Mouse (Mus musculus) forebrain, embryonic 12.5 days (tissue): ENCODE results near the gene Helz. TPM values are rescaled to one million over a fixed set of nuclear protein-coding genes. Genes with fewer than 3 reads are reported as not detected.

Source experiments
- ATAC-seq: fragments of 200-750 bp; cut with Nextera tagmentation; 2 replicates; pipeline ENCODE4 v1.8.0; 2017; ENCODE audit warnings: moderate TSS enrichment; ENCODE audit not compliant: low FRiP score
- H3K27ac ChIP-seq: fragments of 300-500 bp; sonication (generic); 2 replicates; pipeline ENCODE4 v1.5.1; 2016; ENCODE audit warnings: mild to moderate bottlenecking
- H3K27me3 ChIP-seq: fragments of 300-500 bp; sonication (generic); 2 replicates; pipeline ENCODE4 v1.6.1; 2016; ENCODE audit warnings: mild to moderate bottlenecking
- H3K36me3 ChIP-seq: fragments of 300-500 bp; sonication (generic); replicated peaks from 2 replicates; pipeline ENCODE4 v1.6.1; 2016; ENCODE audit warnings: mild to moderate bottlenecking
- H3K4me1 ChIP-seq: fragments of 300-500 bp; sonication (generic); 2 replicates; pipeline ENCODE4 v1.6.1; 2016
- H3K4me2 ChIP-seq: fragments of 300-500 bp; sonication (generic); 2 replicates; pipeline ENCODE4 v1.6.1; 2016; ENCODE audit warnings: mild to moderate bottlenecking, moderate library complexity
- H3K4me3 ChIP-seq: fragments of 300-500 bp; sonication (generic); replicated peaks from 2 replicates; pipeline ENCODE4 v1.5.1; 2016; ENCODE audit warnings: mild to moderate bottlenecking
- H3K9ac ChIP-seq: fragments of 300-500 bp; sonication (generic); 2 replicates; pipeline ENCODE4 v1.6.1; 2016; ENCODE audit warnings: mild to moderate bottlenecking
- H3K9me3 ChIP-seq: fragments of 300-500 bp; sonication (generic); 2 replicates; pipeline ENCODE4 v1.6.1; 2016
- WGBS: fragments of 180-500 bp; shearing (Covaris S2); methylation state at CpG from one replicate; pipeline ENCODE4 v1.1.7; 2016; 5-methylcytosine and 5-hydroxymethylcytosine counted together
- microRNA-seq: library from miRNA; unstranded; fragments of <30 nt; microRNA quantifications from one replicate; pipeline ENCODE4, GENCODE M21; 2017
- polyA plus RNA-seq: library from polyadenylated mRNA; unstranded; fragments of >200 nt; fragmentation: Nextera tagmentation; extraction: Ambion mirVana; gene quantifications from 2 replicates; pipeline ENCODE4 v1.2.1, GENCODE M21; 2016

The Helz gene
- polyA plus RNA-seq, 1 experiment from 2014 or later = 21.1 TPM

DNA sequence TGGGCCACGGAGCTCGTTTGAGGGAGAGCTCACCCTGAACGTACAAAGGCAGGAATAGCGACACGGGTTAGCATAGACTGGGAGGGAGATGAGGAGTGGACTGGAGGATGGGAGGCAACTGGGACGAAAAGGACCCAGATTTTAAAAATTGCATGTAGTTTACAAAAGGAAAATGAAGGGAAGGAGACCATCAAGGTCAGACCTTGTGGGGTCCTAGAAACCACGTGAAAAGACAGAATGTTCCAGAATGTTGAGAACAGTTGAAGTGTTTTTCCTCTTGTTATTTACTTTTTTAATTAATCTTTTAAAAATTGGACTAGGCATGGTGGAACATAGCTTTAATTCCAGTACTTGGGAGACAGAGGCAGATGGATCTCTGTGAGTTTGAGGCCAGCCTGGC is 173.3 kb downstream of the Helz start:
- Histone ChIP-seq H3K4me3 (no peak overlapping the region), H3K36me3 (no peaks in the 10 kb centered on the region), H3K27ac (no peak overlapping the region), H3K9ac (no peak overlapping the region), H3K9me3 (no peaks in the 10 kb centered on the region), H3K4me2 (no peak overlapping the region), H3K27me3 (no peaks in the 10 kb centered on the region), H3K4me1 (no peaks in the 10 kb centered on the region)
- 79% methylated on average over 7 of the region's 7 CpGs for WGBS
- no peak for ATAC-seq

- no peak overlapping the region for H3K9ac ChIP-seq
- WGBS = 93% methylated on average over 8 of the region's 8 CpGs
- H3K4me1 ChIP-seq = no peaks in the 10 kb centered on the region
- H3K27ac ChIP-seq = no peak overlapping the region
- H3K27me3 ChIP-seq = no peaks in the 10 kb centered on the region
- no peaks in the 10 kb centered on the region for H3K36me3 ChIP-seq
- no peak overlapping the region for H3K4me2 ChIP-seq
- H3K9me3 ChIP-seq = no peaks in the 10 kb centered on the region
- no peak overlapping the region for H3K4me3 ChIP-seq
- no peak for ATAC-seq
These were observed 176.9 kb downstream of the Helz start for GRCm38 (mm10) chr11:107724603-107725002.

GRCm38 (mm10) chr11:107728073-107728863 is 180.5 kb downstream of the Helz start:
- 82% methylated on average over 13 of the region's 13 CpGs for WGBS
- no peak for ATAC-seq
- H3K27ac ChIP-seq = no peak overlapping the region
- peaks cover 13% of the 10 kb centered on the region for H3K36me3 ChIP-seq
- no peak overlapping the region for H3K4me3 ChIP-seq
- H3K4me1 ChIP-seq = no peaks in the 10 kb centered on the region
- no peaks in the 10 kb centered on the region for H3K9me3 ChIP-seq
- H3K9ac ChIP-seq = no peak overlapping the region
- no peaks in the 10 kb centered on the region for H3K27me3 ChIP-seq
- H3K4me2 ChIP-seq = no peak overlapping the region

GRCm38 (mm10) chr11:107729141-107729540 is 181.4 kb downstream of the Helz start:
- no peaks in the 10 kb centered on the region for H3K9me3 ChIP-seq
- H3K27me3 ChIP-seq = no peaks in the 10 kb centered on the region
- WGBS = 84% methylated on average over 7 of the region's 7 CpGs
- no peak overlapping the region for H3K9ac ChIP-seq
- no peak overlapping the region for H3K4me3 ChIP-seq
- H3K36me3 ChIP-seq = peaks cover 20% of the 10 kb centered on the region
- no peak overlapping the region for H3K27ac ChIP-seq
- H3K4me2 ChIP-seq = no peak overlapping the region
- no peaks in the 10 kb centered on the region for H3K4me1 ChIP-seq
- ATAC-seq = no peak

GRCm38 (mm10) chr11:107730940-107731339 is 183.2 kb downstream of the Helz start:
- Histone ChIP-seq H3K27ac (no peak overlapping the region), H3K4me1 (no peaks in the 10 kb centered on the region), H3K4me2 (no peak overlapping the region), H3K36me3 (peaks cover 38% of the 10 kb centered on the region), H3K9ac (no peak overlapping the region), H3K27me3 (no peaks in the 10 kb centered on the region), H3K9me3 (no peaks in the 10 kb centered on the region), H3K4me3 (no peak overlapping the region)
- WGBS = 90% methylated on average over 4 of the region's 4 CpGs
- ATAC-seq = no peak

- Histone ChIP-seq H3K4me2 (no peak overlapping the region), H3K4me3 (no peak overlapping the region), H3K9ac (no peak overlapping the region), H3K9me3 (no peaks in the 10 kb centered on the region), H3K27me3 (no peaks in the 10 kb centered on the region), H3K4me1 (no peaks in the 10 kb centered on the region), H3K36me3 (peaks cover 43% of the 10 kb centered on the region), H3K27ac (no peak overlapping the region)
- no peak for ATAC-seq
- 87% methylated on average over 5 of the region's 5 CpGs for WGBS
These were observed 183.8 kb downstream of the Helz start for GRCm38 (mm10) chr11:107731498-107731897.

DNA sequence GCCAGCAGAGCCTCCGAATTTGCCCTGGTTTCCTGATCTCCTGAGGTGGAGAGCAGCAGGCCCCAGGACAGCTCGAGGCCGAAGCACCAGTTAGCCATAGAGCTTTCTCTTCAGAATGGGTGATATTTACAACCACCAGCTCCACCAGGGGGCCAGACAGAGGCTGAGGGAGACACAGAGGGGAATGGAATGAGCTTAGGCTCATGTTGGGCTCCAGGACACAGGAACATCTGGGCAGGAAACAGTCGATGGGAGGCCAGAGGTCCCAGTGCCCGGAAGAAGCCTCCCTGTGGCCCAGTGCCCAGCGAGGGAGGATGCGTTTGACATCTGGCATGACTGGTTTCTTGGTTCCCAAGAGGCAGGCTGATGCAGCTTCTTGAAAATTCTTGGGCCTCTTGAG is 186.4 kb downstream of the Helz start:
- Histone ChIP-seq H3K4me3 (no peak overlapping the region), H3K4me2 (no peak overlapping the region), H3K36me3 (peaks cover 66% of the 10 kb centered on the region), H3K27me3 (no peaks in the 10 kb centered on the region), H3K9me3 (no peaks in the 10 kb centered on the region), H3K27ac (no peak overlapping the region), H3K9ac (no peak overlapping the region), H3K4me1 (no peaks in the 10 kb centered on the region)
- ATAC-seq = no peak
- WGBS = 86% methylated on average over 7 of the region's 7 CpGs

DNA sequence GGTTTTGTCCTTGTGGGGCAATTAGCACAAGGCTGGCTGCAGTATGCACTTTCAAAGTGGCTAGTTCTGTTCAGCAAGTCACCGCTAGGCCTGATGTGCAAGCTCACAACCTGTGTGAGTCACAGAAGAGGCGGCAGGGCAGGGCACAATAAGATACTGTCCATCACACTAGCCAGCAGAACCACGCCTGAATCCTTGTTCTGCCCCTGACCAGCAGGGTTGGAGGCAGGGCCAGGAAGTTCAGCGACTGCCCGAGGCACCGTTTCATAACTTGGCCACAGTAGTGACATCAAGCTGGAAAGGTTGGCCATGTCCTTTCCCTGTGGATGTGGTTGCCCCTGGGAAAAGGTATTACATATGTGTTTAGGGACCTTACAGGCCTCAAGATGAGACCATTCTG is 190.2 kb downstream of the Helz start:
- H3K27ac ChIP-seq = no peak overlapping the region
- no peak overlapping the region for H3K4me2 ChIP-seq
- peaks cover 66% of the 10 kb centered on the region for H3K36me3 ChIP-seq
- peaks cover 24% of the 10 kb centered on the region for H3K4me1 ChIP-seq
- no peak overlapping the region for H3K4me3 ChIP-seq
- whole genome bisulfite sequencing = 85% methylated on average over 6 of the region's 6 CpGs
- no peaks in the 10 kb centered on the region for H3K9me3 ChIP-seq
- H3K9ac ChIP-seq = no peak overlapping the region
- ATAC-seq = no peak
- H3K27me3 ChIP-seq = no peaks in the 10 kb centered on the region

GRCm38 (mm10) chr11:107738418-107739099 is 190.8 kb downstream of the Helz start:
- H3K9ac ChIP-seq = no peak overlapping the region
- H3K4me1 ChIP-seq = peaks cover 27% of the 10 kb centered on the region
- no peak overlapping the region for H3K4me3 ChIP-seq
- H3K9me3 ChIP-seq = no peaks in the 10 kb centered on the region
- H3K36me3 ChIP-seq = peaks cover 60% of the 10 kb centered on the region
- no peak overlapping the region for H3K27ac ChIP-seq
- 85% methylated on average over 20 of the region's 20 CpGs for WGBS
- H3K4me2 ChIP-seq = no peak overlapping the region
- ATAC-seq = no peak
- H3K27me3 ChIP-seq = no peaks in the 10 kb centered on the region

DNA sequence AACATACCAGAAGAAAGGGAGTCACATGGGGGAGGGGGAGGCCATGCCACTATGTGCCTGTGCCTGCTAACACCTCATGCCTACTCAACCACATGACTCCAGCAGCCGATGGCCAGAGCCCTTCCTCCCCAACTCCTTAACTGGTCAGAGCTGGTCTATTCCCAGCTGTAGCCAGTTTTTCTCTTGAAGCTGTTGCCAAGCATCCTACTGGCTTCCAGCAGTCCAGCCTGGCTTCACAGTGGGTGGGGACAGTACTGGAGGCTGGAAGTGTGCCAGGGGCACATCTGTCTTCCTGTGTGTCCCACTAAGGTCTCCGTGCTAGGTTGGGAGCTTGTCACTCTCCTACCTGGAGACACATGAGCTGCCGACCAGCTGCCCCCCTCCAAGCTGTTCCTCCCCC is 195.4 kb downstream of the Helz start:
- Histone ChIP-seq H3K27ac (no peak overlapping the region), H3K9me3 (no peaks in the 10 kb centered on the region), H3K27me3 (no peaks in the 10 kb centered on the region), H3K4me1 (peaks cover 27% of the 10 kb centered on the region), H3K9ac (no peak overlapping the region), H3K36me3 (peaks cover 24% of the 10 kb centered on the region), H3K4me3 (no peak overlapping the region), H3K4me2 (no peak overlapping the region)
- WGBS = 75% methylated on average over 3 of the region's 3 CpGs
- no peak for ATAC-seq

Small RNA genes within 50 kb of the gene (microRNA-seq; reads per million reads assigned to microRNA genes)
- 0.97 reads per million for gene Mir6932

Other genes with a start within 250 kb of the Helz start
- gene Pitpnc1, start 77.2 kb upstream of the Helz start, polyA plus RNA-seq = 34.7 and 38.2 TPM in 2 replicates
- gene Psmd12, start 68.4 kb upstream of the Helz start, polyA plus RNA-seq = 188 and 196 TPM in 2 replicates
- gene Cacng1, start 168.6 kb downstream of the Helz start, polyA plus RNA-seq = 0.26 TPM in 1 of 2 replicates, not detected in the other
- gene Cacng4, start 246.6 kb downstream of the Helz start, polyA plus RNA-seq = 21.0 and 22.8 TPM in 2 replicates